Mouse (Mus musculus) MEL (cell line): ENCODE data around the gene Dppa2. TPM values are rescaled to one million over a fixed set of nuclear protein-coding genes. Genes with fewer than 3 reads are reported as not detected.

Experiments
- DNase-seq: peaks from one replicate; pipeline ENCODE4 v3.0.0; 2011; ENCODE audit warnings: low read depth, low spot score
- H3K27ac ChIP-seq: 2 replicates; pipeline ENCODE4 v1.5.1; 2012; ENCODE audit warnings: low read depth, mild to moderate bottlenecking, control low read depth, low read length, moderate library complexity; ENCODE audit not compliant: control insufficient read depth
- H3K27me3 ChIP-seq, 2 experiments: fragments of 150-350 bp in 1 of 2; sonication (generic) in 1 of 2; 2 replicates each; pipeline ENCODE4 v1.6.1; 2012; ENCODE audit warnings: low read length in 2 of 2, mild to moderate bottlenecking in 2 of 2, improper control_type of control experiment in 1 of 2, moderate library complexity in 1 of 2; ENCODE audit not compliant: insufficient read depth in 2 of 2, control insufficient read depth in 1 of 2
- H3K36me3 ChIP-seq, 2 experiments: 2 replicates each; pipeline ENCODE4 v1.6.1; 2012 to 2014; ENCODE audit warnings: low read length in 2 of 2, improper control_type of control experiment in 1 of 2, inconsistent platforms in 1 of 2, mild to moderate bottlenecking in 1 of 2; ENCODE audit not compliant: insufficient read depth in 2 of 2, control insufficient read depth in 1 of 2
- H3K4me1 ChIP-seq, 2 experiments: fragments of 150-350 bp in 1 of 2; sonication (generic) in 1 of 2; 2 replicates each; pipeline ENCODE4 v1.6.1; 2012; ENCODE audit warnings: low read length in 2 of 2, improper control_type of control experiment in 1 of 2, mild to moderate bottlenecking in 1 of 2; ENCODE audit not compliant: insufficient read depth in 2 of 2, control insufficient read depth in 1 of 2
- H3K4me3 ChIP-seq, 2 experiments: fragments of 150-350 bp in 1 of 2; sonication (generic) in 1 of 2; 2 replicates each; pipeline ENCODE4 v1.5.1; 2012; ENCODE audit warnings: low read depth in 2 of 2, low read length in 2 of 2, mild to moderate bottlenecking in 2 of 2, moderate library complexity in 2 of 2, control low read depth in 1 of 2, improper control_type of control experiment in 1 of 2; ENCODE audit not compliant: control insufficient read depth in 1 of 2, insufficient read depth in 1 of 2
- H3K79me2 ChIP-seq: 2 replicates; pipeline ENCODE4 v1.6.1; 2012; ENCODE audit warnings: mild to moderate bottlenecking, low read length, moderate library complexity; ENCODE audit not compliant: control insufficient read depth, poor library complexity, insufficient read depth
- H3K9ac ChIP-seq: 2 replicates; pipeline ENCODE4 v1.6.1; 2012; ENCODE audit warnings: low read depth, mild to moderate bottlenecking, control low read depth, low read length, moderate library complexity; ENCODE audit not compliant: control insufficient read depth, poor library complexity, severe bottlenecking
- H3K9me3 ChIP-seq: fragments of 150-350 bp; sonication (generic); replicated peaks from 2 replicates; pipeline ENCODE4 v1.6.1; 2012; ENCODE audit warnings: mild to moderate bottlenecking, low read length, improper control_type of control experiment, moderate library complexity; ENCODE audit not compliant: insufficient read depth
- CHD1 ChIP-seq: IDR thresholded peaks from 2 replicates; pipeline ENCODE4 v1.6.1; 2012; ENCODE audit warnings: low read depth, mild to moderate bottlenecking, inconsistent platforms, low read length, improper control_type of control experiment
- CHD2 ChIP-seq: IDR thresholded peaks from 2 replicates; pipeline ENCODE4 v1.6.1; 2011; ENCODE audit warnings: low read length, improper control_type of control experiment
- CTCF ChIP-seq, 3 experiments: IDR thresholded peaks in 2 of 3; conservative IDR thresholded peaks in 1 of 3; 2 replicates each; pipeline ENCODE4 v1.5.1; 2011 to 2012; ENCODE audit warnings: low read length in 3 of 3, low read depth in 2 of 3, mild to moderate bottlenecking in 2 of 3, improper control_type of control experiment in 1 of 3, inconsistent platforms in 1 of 3, mixed read lengths in 1 of 3, moderate library complexity in 1 of 3; ENCODE audit not compliant: control insufficient read depth in 1 of 3, insufficient read depth in 1 of 3, poor library complexity in 1 of 3, severe bottlenecking in 1 of 3
- E2F4 ChIP-seq: IDR thresholded peaks from 2 replicates; pipeline ENCODE4 v1.6.1; 2011; ENCODE audit warnings: low read depth, low read length, improper control_type of control experiment, borderline replicate concordance
- ELF1 ChIP-seq: IDR thresholded peaks from 2 replicates; pipeline ENCODE4 v1.6.1; 2014; ENCODE audit warnings: low read depth, mild to moderate bottlenecking, inconsistent platforms, low read length, improper control_type of control experiment, moderate library complexity
- ETS1 ChIP-seq: IDR thresholded peaks from 2 replicates; pipeline ENCODE4 v1.6.1; 2012; ENCODE audit warnings: low read depth, mild to moderate bottlenecking, inconsistent platforms, low read length, improper control_type of control experiment, moderate library complexity
- GABPA ChIP-seq: IDR thresholded peaks from 2 replicates; pipeline ENCODE4 v1.6.1; 2012; ENCODE audit warnings: low read depth, mild to moderate bottlenecking, inconsistent platforms, low read length, improper control_type of control experiment, moderate library complexity
- HCFC1 ChIP-seq: IDR thresholded peaks from 2 replicates; pipeline ENCODE4 v1.6.1; 2012; ENCODE audit warnings: low read depth, mild to moderate bottlenecking, inconsistent platforms, low read length, improper control_type of control experiment, moderate library complexity
- KAT2A ChIP-seq: conservative IDR thresholded peaks from 2 replicates; pipeline ENCODE4 v1.6.1; 2012; ENCODE audit warnings: low read depth, low read length, improper control_type of control experiment, inconsistent platforms
- MYC ChIP-seq: IDR thresholded peaks from 2 replicates; pipeline ENCODE4 v1.6.1; 2011; ENCODE audit warnings: low read depth, mild to moderate bottlenecking, low read length, improper control_type of control experiment, moderate library complexity
- NELFE ChIP-seq: IDR thresholded peaks from 2 replicates; pipeline ENCODE4 v1.6.1; 2011; ENCODE audit warnings: low read depth, low read length, improper control_type of control experiment
- NRF1 ChIP-seq: IDR thresholded peaks from 2 replicates; pipeline ENCODE4 v1.6.1; 2014; ENCODE audit warnings: low read depth, mild to moderate bottlenecking, inconsistent platforms, low read length, improper control_type of control experiment, moderate library complexity; ENCODE audit not compliant: poor library complexity, insufficient read depth, severe bottlenecking
- POLR2AphosphoS2 ChIP-seq: IDR thresholded peaks from 2 replicates; pipeline ENCODE4 v1.6.1; 2011; ENCODE audit warnings: low read length, improper control_type of control experiment
- RAD21 ChIP-seq: IDR thresholded peaks from 2 replicates; pipeline ENCODE4 v1.6.1; 2011; ENCODE audit warnings: mild to moderate bottlenecking, low read depth, low read length, improper control_type of control experiment
- SMC3 ChIP-seq: IDR thresholded peaks from 2 replicates; pipeline ENCODE4 v1.6.1; 2011; ENCODE audit warnings: low read depth, low read length, improper control_type of control experiment
- TAL1 ChIP-seq: IDR thresholded peaks from 2 replicates; pipeline ENCODE4 v1.6.1; 2012; ENCODE audit warnings: mild to moderate bottlenecking, inconsistent platforms, low read length, moderate library complexity, mixed read lengths
- polyA plus RNA-seq, 2 experiments: library from polyadenylated mRNA; stranded (reverse) in 1 of 2; unstranded in 1 of 2; fragments of >175 nt in 1 of 2; fragments of >200 nt in 1 of 2; gene quantifications; 2 replicates each; pipeline versions ENCODE4 v1.2.1 to v1.2.4; 2012; ENCODE audit warnings: low replicate concordance in 2 of 2, low read depth in 1 of 2; ENCODE audit not compliant: insufficient read length in 2 of 2, insufficient read depth in 1 of 2, missing spikeins in 1 of 2
- total RNA-seq: library from RNA; depleted of rRNA; stranded (reverse); fragments of 300-350 nt; gene quantifications from 2 replicates; pipeline ENCODE4 v1.2.3, GENCODE M21; 2012; rRNA removed

The Dppa2 gene
- total and polyA plus RNA-seq, 3 experiments, result 0.18 TPM; not detected in 2

- H3K79me2 ChIP-seq, result no peaks in the 10 kb centered on the region
- no peaks in the 10 kb centered on the region for H3K9me3 ChIP-seq
- no peak overlapping the region for H3K9ac ChIP-seq
- no peak for TF ChIP-seq POLR2AphosphoS2
- no peak for TF ChIP-seq GABPA
- no peak for TF ChIP-seq CTCF (IDR thresholded peaks at IDR 0.05 in 2 of 3, conservative IDR thresholded peaks at IDR 0.05 in 1 of 3; ENCODE audit: control insufficient read depth in 1 of 3, insufficient read depth in 1 of 3, low read depth in 2 of 3, low read length in 3 of 3, poor library complexity in 1 of 3, severe bottlenecking in 1 of 3)
- no peak for TF ChIP-seq NELFE
- TF ChIP-seq KAT2A, result no peak
- no peak for TF ChIP-seq CHD1
- TF ChIP-seq CHD2, result no peak
- no peak for TF ChIP-seq TAL1
- TF ChIP-seq ELF1, result no peak
- TF ChIP-seq NRF1, result no peak
- TF ChIP-seq MYC, result no peak
- no peak overlapping the region for H3K27ac ChIP-seq
- no peaks in the 10 kb centered on the region for H3K4me1 ChIP-seq
- no peak overlapping the region for H3K4me3 ChIP-seq
- H3K27me3 ChIP-seq, result no peaks in the 10 kb centered on the region
- DNase-seq, result no peak
- no peaks in the 10 kb centered on the region for H3K36me3 ChIP-seq
Measured at GRCm38 (mm10) chr16:48360887-48361286, 57.2 kb downstream of the Dppa2 start.

GRCm38 (mm10) chr16:48366801-48367200 lies 63.1 kb downstream of the Dppa2 start:
- TF ChIP-seq CHD2, result no peak
- TF ChIP-seq SMC3, result peak; percentile 53
- no peak for TF ChIP-seq POLR2AphosphoS2
- peak; percentile 36 to 52 (median 39); a peak in 4 of 6 replicates for TF ChIP-seq CTCF (IDR thresholded peaks at IDR 0.05 in 2 of 3, conservative IDR thresholded peaks at IDR 0.05 in 1 of 3; ENCODE audit: control insufficient read depth in 1 of 3, insufficient read depth in 1 of 3, low read depth in 2 of 3, low read length in 3 of 3, poor library complexity in 1 of 3, severe bottlenecking in 1 of 3)
- TF ChIP-seq RAD21, result peak; percentile 42
- no peak for TF ChIP-seq HCFC1
- peak; percentile 22 for DNase-seq

GRCm38 (mm10) chr16:48368096-48368495 lies 64.4 kb downstream of the Dppa2 start:
- H3K9ac ChIP-seq, result no peak overlapping the region
- H3K4me1 ChIP-seq, result no peaks in the 10 kb centered on the region
- DNase-seq, result no peak
- TF ChIP-seq ETS1 (no peak), E2F4 (no peak)
- no peaks in the 10 kb centered on the region for H3K79me2 ChIP-seq
- H3K4me3 ChIP-seq, result no peak overlapping the region
- H3K36me3 ChIP-seq, result no peaks in the 10 kb centered on the region
- H3K27me3 ChIP-seq, result no peaks in the 10 kb centered on the region
- H3K9me3 ChIP-seq, result no peaks in the 10 kb centered on the region
- H3K27ac ChIP-seq, result no peak overlapping the region

More at GRCm38 (mm10) chr16:48366801-48367200, 63.1 kb downstream of the Dppa2 start:
- Histone ChIP-seq H3K79me2 (no peaks in the 10 kb centered on the region), H3K4me1 (no peaks in the 10 kb centered on the region), H3K36me3 (no peaks in the 10 kb centered on the region), H3K9ac (no peak overlapping the region), H3K9me3 (no peaks in the 10 kb centered on the region), H3K4me3 (no peak overlapping the region), H3K27ac (no peak overlapping the region), H3K27me3 (no peaks in the 10 kb centered on the region)

Other genes with a start within 250 kb of the Dppa2 start
- not detected in 2 replicates for gene Dppa4, start 20.2 kb upstream of the Dppa2 start, total RNA-seq
- not detected for gene Dppa4, start 20.2 kb upstream of the Dppa2 start, polyA plus RNA-seq
- gene Gm5485, start 108.5 kb downstream of the Dppa2 start, total RNA-seq, result not detected in 2 replicates
- not detected for gene Gm5485, start 108.5 kb downstream of the Dppa2 start, polyA plus RNA-seq
- not detected in 2 replicates for gene Morc1, start 127.3 kb downstream of the Dppa2 start, total RNA-seq
- gene Morc1, start 127.3 kb downstream of the Dppa2 start, polyA plus RNA-seq, result not detected